Mouse (Mus musculus) heart, postnatal 36 days (tissue): Measurements from ENCODE around the gene Dapk1. TPM values are rescaled to one million over a fixed set of nuclear protein-coding genes. Genes with fewer than 3 reads are reported as not detected.

Source experiments
- DNase-seq, 2 experiments: peaks; one replicate each; pipeline ENCODE4 v3.0.0; 2021 to 2022
- intact Hi-C: fragments of 180-260 bp; cut with DNase I; formaldehyde crosslinking; loops from one replicate; pipeline ENCODE4 v1.15.1; 2025
- total RNA-seq, 2 experiments: library from RNA; stranded (reverse); gene quantifications; 2 replicates each; pipeline ENCODE4 v1.2.3; 2021

Dapk1 gene
- total RNA-seq, 2 experiments from 2014 or later, result 22.2 to 35.8 TPM

- intact Hi-C loops, result loop anchor here (1.0 to 10.0 kb wide), 3 partner anchors 60 to 483 kb away; no protein-coding TSS in a partner anchor
- peak; percentile 44 to 71 for DNase-seq
These were observed 157.4 kb downstream of the Dapk1 start for GRCm38 (mm10) chr13:60759136-60759535.

GRCm38 (mm10) chr13:60760392-60760791, 158.6 kb downstream of the Dapk1 start:
- intact Hi-C loops, result no loop called here

GRCm38 (mm10) chr13:60761161-60761560, 159.4 kb downstream of the Dapk1 start:
- intact Hi-C loops, result no loop called here
- DNase-seq, result no peak

More at GRCm38 (mm10) chr13:60760392-60760791, 158.6 kb downstream of the Dapk1 start:
- DNase-seq, result no peak

- intact Hi-C loops, result no loop called here
- DNase-seq, result no peak
These were observed 178.8 kb downstream of the Dapk1 start for GRCm38 (mm10) chr13:60780534-60780933.

GRCm38 (mm10) chr13:60783301-60783700, 181.6 kb downstream of the Dapk1 start:
- DNase-seq, result no peak
- intact Hi-C loops, result no loop called here

GRCm38 (mm10) chr13:60786264-60786663, 184.5 kb downstream of the Dapk1 start, which contains the start of gene BC051665:
TSS of gene BC051665 (minus strand) at chr13:60786364.
- no peak for DNase-seq
- intact Hi-C loops, result no loop called here

- intact Hi-C loops, result no loop called here
These were observed 187.7 kb downstream of the Dapk1 start for GRCm38 (mm10) chr13:60789466-60789865.

GRCm38 (mm10) chr13:60802749-60803148, 201.0 kb downstream of the Dapk1 start, which contains the start of gene Ctsll3:
TSS of gene Ctsll3 (minus strand) at chr13:60802849.
- intact Hi-C loops, result no loop called here
- no peak for DNase-seq

More at GRCm38 (mm10) chr13:60789466-60789865, 187.7 kb downstream of the Dapk1 start:
- DNase-seq, result no peak

GRCm38 (mm10) chr13:60809690-60810089, 207.9 kb downstream of the Dapk1 start:
- no peak for DNase-seq
- intact Hi-C loops, result no loop called here

- DNase-seq, result no peak
- intact Hi-C loops, result no loop called here
These were observed 211.0 kb downstream of the Dapk1 start for GRCm38 (mm10) chr13:60812768-60813167.

Other genes starting within 250 kb of the Dapk1 start
- not detected for gene BC051665, start 184.4 kb downstream of the Dapk1 start, total RNA-seq
- not detected for gene Ctsll3, start 200.9 kb downstream of the Dapk1 start, total RNA-seq